Mouse (Mus musculus) erythroblast, embryonic 14.5 days (primary cell): ENCODE results near the gene Thada.

Experiments used
- GATA1 ChIP-seq: IDR thresholded peaks from 2 replicates; pipeline ENCODE4 v1.6.1; 2012; ENCODE audit warnings: low read length, inconsistent platforms, mixed read lengths
- TAL1 ChIP-seq: IDR thresholded peaks from 3 replicates; pipeline ENCODE4 v1.6.1; 2012; ENCODE audit warnings: low read length, inconsistent platforms, mixed read lengths

GRCm38 (mm10) chr17:84152976-84153786 lies 312.8 kb downstream of the Thada start:
- TF ChIP-seq GATA1, result peak; percentile 85
- TF ChIP-seq TAL1, result peak; percentile 69
